Mouse (Mus musculus): ENCODE data around the gene Gnmt. TPM values are rescaled to one million over a fixed set of nuclear protein-coding genes. Genes with fewer than 3 reads are reported as not detected.

Gene Gnmt
- total and polyA plus RNA-seq, 3 experiments, result 0.13 to 0.71 (median 0.38) TPM

DNA sequence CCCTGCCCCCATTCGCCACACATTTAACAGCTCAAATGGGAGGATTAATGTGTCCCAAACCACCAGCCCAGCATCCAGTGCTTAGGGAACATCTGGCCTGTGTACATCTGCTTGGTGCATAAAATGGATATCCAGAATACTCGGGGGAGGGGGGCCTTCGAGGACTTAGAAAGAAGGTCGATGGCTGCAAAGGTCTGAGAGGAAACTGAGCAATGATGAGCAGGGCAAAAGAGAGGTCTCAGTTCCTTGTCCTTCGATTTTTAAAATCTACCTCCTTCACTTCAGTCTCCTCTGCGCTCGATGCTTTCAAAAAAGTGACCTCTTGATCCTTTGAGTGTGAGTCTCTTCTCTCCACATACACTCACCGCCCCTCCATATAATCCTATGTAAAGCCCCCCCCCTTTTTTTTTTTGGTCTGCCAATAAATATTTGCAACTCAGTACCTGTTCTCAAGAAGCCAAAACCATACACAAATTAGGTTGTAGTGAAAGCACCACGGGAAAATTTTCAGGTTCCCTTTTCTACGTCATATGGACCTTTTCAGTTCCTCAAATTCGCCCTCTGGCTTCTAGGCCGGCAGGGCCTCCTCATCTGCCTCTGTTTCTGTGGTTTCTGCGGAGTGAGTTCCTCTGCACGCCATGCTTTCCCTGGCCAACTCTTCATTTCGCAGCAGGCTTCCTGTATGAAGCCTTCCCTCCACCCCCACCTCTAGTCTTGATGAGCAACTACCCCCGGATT, 22.3 kb upstream of the Gnmt start (continued):
- TF ChIP-seq EP300 (IDR thresholded peaks at IDR 0.05; ENCODE audit: low read length) (peak; percentile 100), JUN (IDR thresholded peaks at IDR 0.05; ENCODE audit: insufficient read depth, low read depth, low read length) (peak; percentile 95), USF2 (conservative IDR thresholded peaks at IDR 0.05; ENCODE audit: low read depth, low read length) (no peak), ZKSCAN1 (IDR thresholded peaks at IDR 0.05; ENCODE audit: borderline replicate concordance, low read depth, low read length) (no peak), E2F4 (IDR thresholded peaks at IDR 0.05; ENCODE audit: insufficient replicate concordance, low read depth, low read length) (no peak), MYC (IDR thresholded peaks at IDR 0.05; ENCODE audit: low read depth, low read length) (peak; percentile 93), MEF2A (IDR thresholded peaks at IDR 0.05; ENCODE audit: borderline replicate concordance, low read depth, low read length) (peak; percentile 96), NELFE (IDR thresholded peaks at IDR 0.05; ENCODE audit: low read depth, low read length) (no peak; the same call in 1 of the 2 replicates), CHD2 (IDR thresholded peaks at IDR 0.05; ENCODE audit: low read length) (peak; percentile 95)

GRCm38 (mm10) chr17:46750580-46750979, 21.6 kb upstream of the Gnmt start:
- TF ChIP-seq JUND (conservative IDR thresholded peaks at IDR 0.05; ENCODE audit: low read depth, low read length) (no peak), E2F4 (IDR thresholded peaks at IDR 0.05; ENCODE audit: insufficient replicate concordance, low read depth, low read length) (no peak), HCFC1 (IDR thresholded peaks at IDR 0.05; ENCODE audit: low read depth, low read length) (no peak), MAX (IDR thresholded peaks at IDR 0.05; ENCODE audit: low read length) (peak; percentile 73; the same call in 1 of the 2 replicates), CHD2 (IDR thresholded peaks at IDR 0.05; ENCODE audit: low read length) (no peak), MYC (IDR thresholded peaks at IDR 0.05; ENCODE audit: low read depth, low read length) (peak; percentile 92), MXI1 (IDR thresholded peaks at IDR 0.05; ENCODE audit: low read depth, low read length) (peak; percentile 54; the same call in 1 of the 2 replicates), MAZ (IDR thresholded peaks at IDR 0.05; ENCODE audit: low read depth, low read length) (no peak)
- in situ Hi-C loops (cut with MboI; ENCODE audit: low pct_ligation_motif_present, low pct_unique_long_range_greater_than_20kb, low sequenced_read_pairs) (no loop called here), dilution Hi-C loops (cut with MboI; ENCODE audit: extremely low pct_ligation_motif_present, extremely low pct_unique_long_range_greater_than_20kb, low sequenced_read_pairs) (no loop called here)
- Histone ChIP-seq H3K27me3 (replicated peaks) (no peaks in the 10 kb centered on the region), H3K9me3 (replicated peaks; ENCODE audit: low read length) (peaks cover 13% of the 10 kb centered on the region), H3K4me1 (ENCODE audit: control insufficient read depth in 1 of 2, insufficient read depth in 2 of 2) (peaks cover 17 to 47% of the 10 kb centered on the region in 2 experiments), H3K9ac (ENCODE audit: insufficient read depth, low read depth) (peak overlapping the region; percentile 75), H3K4me3 (replicated peaks in 1 of 3; ENCODE audit: low read depth in 2 of 3, low read length in 2 of 3, poor library complexity in 1 of 3) (peak overlapping the region; percentile 44 to 73 (median 61)), H3K36me3 (replicated peaks in 1 of 2; ENCODE audit: control insufficient read depth in 1 of 2, insufficient read depth in 1 of 2, low read length in 1 of 2) (peaks cover 17 to 26% of the 10 kb centered on the region in 2 experiments), H3K4me2 (ENCODE audit: insufficient read depth, low read depth, poor library complexity, severe bottlenecking) (peak overlapping the region; percentile 88), H3K27ac (ENCODE audit: insufficient read depth, low read depth) (peak overlapping the region; percentile 99), H3K79me2 (replicated peaks; ENCODE audit: control insufficient read depth, extremely low read depth, insufficient read depth, poor library complexity, severe bottlenecking) (peaks cover 34% of the 10 kb centered on the region)
- no peak for DNase-seq (ENCODE audit: extremely low read depth)

GRCm38 (mm10) chr17:46749282-46749681, 20.3 kb upstream of the Gnmt start:
- Histone ChIP-seq H3K79me2 (replicated peaks; ENCODE audit: control insufficient read depth, extremely low read depth, insufficient read depth, poor library complexity, severe bottlenecking) (peaks cover 34% of the 10 kb centered on the region), H3K27me3 (replicated peaks) (no peaks in the 10 kb centered on the region), H3K36me3 (replicated peaks in 1 of 2; ENCODE audit: control insufficient read depth in 1 of 2, insufficient read depth in 1 of 2, low read length in 1 of 2) (peaks cover 24 to 33% of the 10 kb centered on the region in 2 experiments), H3K9me3 (replicated peaks; ENCODE audit: low read length) (peaks cover 8% of the 10 kb centered on the region), H3K4me3 (replicated peaks in 1 of 3; ENCODE audit: low read depth in 2 of 3, low read length in 2 of 3, poor library complexity in 1 of 3) (peak overlapping the region in 1 of 3 experiments; percentile 73), H3K4me2 (ENCODE audit: insufficient read depth, low read depth, poor library complexity, severe bottlenecking) (peak overlapping the region; percentile 88), H3K4me1 (ENCODE audit: control insufficient read depth in 1 of 2, insufficient read depth in 2 of 2) (peaks cover 19 to 59% of the 10 kb centered on the region in 2 experiments), H3K9ac (ENCODE audit: insufficient read depth, low read depth) (peak overlapping the region; percentile 75), H3K27ac (ENCODE audit: insufficient read depth, low read depth) (peak overlapping the region; percentile 92)
- in situ Hi-C loops (cut with MboI; ENCODE audit: low pct_ligation_motif_present, low pct_unique_long_range_greater_than_20kb, low sequenced_read_pairs) (no loop called here), dilution Hi-C loops (cut with MboI; ENCODE audit: extremely low pct_ligation_motif_present, extremely low pct_unique_long_range_greater_than_20kb, low sequenced_read_pairs) (no loop called here)
- DNase-seq (ENCODE audit: extremely low read depth), result peak; percentile 87
- no peak; the same call in 1 of the 2 replicates for TF ChIP-seq SIN3A (IDR thresholded peaks at IDR 0.05; ENCODE audit: low read length)
- no peak for TF ChIP-seq USF2 (conservative IDR thresholded peaks at IDR 0.05; ENCODE audit: low read depth, low read length)
- no peak; the same call in 1 of the 2 replicates for TF ChIP-seq JUN (IDR thresholded peaks at IDR 0.05; ENCODE audit: insufficient read depth, low read depth, low read length)
- TF ChIP-seq MYC (IDR thresholded peaks at IDR 0.05; ENCODE audit: low read depth, low read length), result 0 out of 2 replicates have a peak, but pooled peaks have one; percentile 59
- TF ChIP-seq ZKSCAN1 (IDR thresholded peaks at IDR 0.05; ENCODE audit: borderline replicate concordance, low read depth, low read length), result no peak
- no peak for TF ChIP-seq HCFC1 (IDR thresholded peaks at IDR 0.05; ENCODE audit: low read depth, low read length)
- TF ChIP-seq UBTF (IDR thresholded peaks at IDR 0.05; ENCODE audit: low read depth, low read length), result no peak
- TF ChIP-seq IRF4 (IDR thresholded peaks at IDR 0.05; ENCODE audit: low read depth, low read length), result peak; percentile 82
- no peak for TF ChIP-seq PAX5 (IDR thresholded peaks at IDR 0.05; ENCODE audit: low read length)
- TF ChIP-seq RAD21 (IDR thresholded peaks at IDR 0.05; ENCODE audit: low read depth, low read length), result no peak
- TF ChIP-seq MEF2A (IDR thresholded peaks at IDR 0.05; ENCODE audit: borderline replicate concordance, low read depth, low read length), result peak; percentile 79; the same call in 1 of the 2 replicates
- TF ChIP-seq KAT2A (IDR thresholded peaks at IDR 0.05; ENCODE audit: insufficient replicate concordance, low read length), result no peak
- peak; percentile 42 for TF ChIP-seq NELFE (IDR thresholded peaks at IDR 0.05; ENCODE audit: low read depth, low read length)
- TF ChIP-seq ETS1 (conservative IDR thresholded peaks at IDR 0.05; ENCODE audit: low read depth, low read length), result peak; percentile 85
- TF ChIP-seq ZMIZ1 (IDR thresholded peaks at IDR 0.05; ENCODE audit: low read depth, low read length), result no peak
- TF ChIP-seq POLR2AphosphoS2 (IDR thresholded peaks at IDR 0.05; ENCODE audit: low read depth, low read length), result no peak
- no peak for TF ChIP-seq SMC3 (IDR thresholded peaks at IDR 0.05; ENCODE audit: low read depth, low read length)
- peak; percentile 92 for TF ChIP-seq BHLHE40 (IDR thresholded peaks at IDR 0.05; ENCODE audit: low read depth, low read length)
- TF ChIP-seq CHD2 (IDR thresholded peaks at IDR 0.05; ENCODE audit: low read length), result no peak

Data from CH12.LX (cell line).